Mouse (Mus musculus) neural tube, embryonic 11.5 days (tissue): ENCODE measurements at regions not wholly inside any gene's neighbourhood (a gene's known extent, or its start where the extent isn't known, plus 50 kb on each side); places are given as distances from the start of the nearest gene placed in this dataset.
"Not testable (repeated sequence)": the region's sequence is repeated elsewhere in the genome, so short reads cannot be mapped to it uniquely, and the experiment has no call there.

Experiments
- ATAC-seq: fragments of 200-750 bp; cut with Nextera tagmentation; 2 replicates; pipeline ENCODE4 v1.8.0; 2017; ENCODE audit warnings: moderate number of reproducible peaks, mild to moderate bottlenecking, moderate TSS enrichment, moderate library complexity; ENCODE audit not compliant: insufficient read depth, low FRiP score, low TSS enrichment
- DNase-seq: peaks from one replicate; pipeline ENCODE4 v3.0.0-alpha.2; 2015; ENCODE audit warnings: low spot score
- H3K27ac ChIP-seq: fragments of 300-500 bp; sonication (generic); 2 replicates; pipeline ENCODE4 v1.5.1; 2014; ENCODE audit warnings: low read depth, mild to moderate bottlenecking, low read length
- H3K27me3 ChIP-seq: fragments of 300-500 bp; sonication (generic); 2 replicates; pipeline ENCODE4 v1.6.1; 2014; ENCODE audit warnings: mild to moderate bottlenecking, low read length, mixed read lengths; ENCODE audit not compliant: control insufficient read depth, insufficient read depth
- H3K36me3 ChIP-seq: fragments of 300-500 bp; sonication (generic); 2 replicates; pipeline ENCODE4 v1.6.1; 2014; ENCODE audit warnings: mild to moderate bottlenecking, low read length, moderate library complexity, mixed read lengths; ENCODE audit not compliant: control insufficient read depth, insufficient read depth
- H3K4me1 ChIP-seq: fragments of 300-500 bp; sonication (generic); 2 replicates; pipeline ENCODE4 v1.6.1; 2014; ENCODE audit warnings: low read length, mixed read lengths; ENCODE audit not compliant: control insufficient read depth, insufficient read depth
- H3K4me2 ChIP-seq: fragments of 300-500 bp; sonication (generic); 2 replicates; pipeline ENCODE4 v1.6.1; 2014; ENCODE audit warnings: low read depth, mild to moderate bottlenecking, moderate library complexity
- H3K4me3 ChIP-seq: fragments of 300-500 bp; sonication (generic); 2 replicates; pipeline ENCODE4 v1.5.1; 2014; ENCODE audit warnings: low read depth, low read length
- H3K9ac ChIP-seq: fragments of 300-500 bp; sonication (generic); 2 replicates; pipeline ENCODE4 v1.6.1; 2014; ENCODE audit warnings: mild to moderate bottlenecking, low read length
- H3K9me3 ChIP-seq: fragments of 300-500 bp; sonication (generic); 2 replicates; pipeline ENCODE4 v1.6.1; 2016; ENCODE audit warnings: low read length; ENCODE audit not compliant: control insufficient read depth
- WGBS: fragments of 180-500 bp; shearing (Covaris S2); extraction: QIAGEN DNeasy Blood & Tissue Kit; methylation state at CpG from one replicate; pipeline ENCODE4 v1.1.7; 2014; 5-methylcytosine and 5-hydroxymethylcytosine counted together

GRCm38 (mm10) chr2:179176835-179177530 lies 265.2 kb upstream of the Cdh4 start:
- not testable (repeated sequence) for ATAC-seq, H3K27ac ChIP-seq, H3K4me3 ChIP-seq, H3K4me1 ChIP-seq, H3K9me3 ChIP-seq, H3K36me3 ChIP-seq, H3K27me3 ChIP-seq, H3K9ac ChIP-seq
- peak overlapping the region; percentile 28 for H3K4me2 ChIP-seq
- 4% methylated on average over 25 of the region's 35 CpGs for WGBS
- peak; percentile 19 for DNase-seq

DNA sequence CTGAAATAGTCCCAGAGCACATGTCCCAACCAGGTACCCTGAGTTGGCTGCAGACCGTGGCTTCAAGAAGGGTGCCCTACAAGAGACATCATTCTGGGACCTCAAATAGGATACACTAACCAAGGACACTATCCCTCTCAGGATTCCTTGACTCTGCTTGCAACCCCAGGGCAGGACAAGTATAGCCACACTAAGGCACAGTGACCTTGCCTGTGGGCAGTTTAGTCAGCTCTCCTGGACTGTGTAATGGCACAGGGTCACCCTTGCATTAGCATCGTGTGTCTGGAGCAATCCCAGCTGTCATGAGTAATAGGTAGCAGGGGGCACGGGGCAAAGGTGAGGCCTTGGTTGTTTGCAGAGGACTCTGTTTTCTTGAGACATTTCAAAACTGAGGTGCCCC lies 260.9 kb upstream of the Cdh4 start:
- Histone ChIP-seq H3K27ac (no peak overlapping the region), H3K4me1 (no peaks in the 10 kb centered on the region), H3K36me3 (no peaks in the 10 kb centered on the region), H3K4me2 (no peak overlapping the region), H3K27me3 (0 out of 2 replicates have a peak, but pooled peaks cover 2% of the 10 kb centered on the region), H3K4me3 (no peak overlapping the region), H3K9me3 (no peaks in the 10 kb centered on the region), H3K9ac (no peak overlapping the region)
- no peak for DNase-seq
- WGBS: 72% methylated on average over 3 of the region's 3 CpGs
- no peak for ATAC-seq

- 93% methylated on average over 4 of the region's 4 CpGs for WGBS
- no peaks in the 10 kb centered on the region for H3K27me3 ChIP-seq
- H3K9me3 ChIP-seq: no peaks in the 10 kb centered on the region
- no peak overlapping the region for H3K4me2 ChIP-seq
- H3K9ac ChIP-seq: no peak overlapping the region
- DNase-seq (no peak), ATAC-seq (no peak)
- H3K27ac ChIP-seq: no peak overlapping the region
- no peaks in the 10 kb centered on the region for H3K36me3 ChIP-seq
- H3K4me3 ChIP-seq: no peak overlapping the region
- no peaks in the 10 kb centered on the region for H3K4me1 ChIP-seq
Observed at GRCm38 (mm10) chr2:179182123-179182522, 260.1 kb upstream of the Cdh4 start.

DNA sequence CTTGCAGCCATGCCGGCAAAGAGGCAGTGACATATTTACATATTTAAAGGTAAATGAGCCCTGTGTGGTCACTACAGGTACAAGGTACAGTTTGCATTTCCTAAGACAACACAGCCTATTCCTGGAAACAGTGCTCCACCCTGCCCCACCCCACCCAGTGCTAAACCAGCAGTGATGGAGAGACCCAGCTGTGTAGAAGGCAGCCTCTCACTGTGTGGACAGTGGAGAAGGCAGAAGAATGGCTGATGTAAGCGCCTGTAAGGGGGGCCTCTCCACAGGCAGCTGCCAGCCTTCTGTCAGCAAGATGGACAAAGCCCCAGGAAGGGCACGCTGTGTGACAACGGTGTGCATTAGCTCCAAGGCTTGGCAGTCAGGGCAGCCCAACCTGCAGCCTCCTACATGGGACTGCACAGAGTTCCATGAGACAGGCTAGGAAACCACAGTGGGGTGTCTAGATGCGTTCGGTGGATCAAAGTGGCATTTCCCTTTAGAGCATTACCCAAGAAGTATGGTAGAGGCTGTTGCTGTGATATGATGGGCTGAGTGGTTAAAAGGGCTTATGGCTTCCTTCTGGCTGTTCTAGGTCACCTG lies 249.2 kb upstream of the Cdh4 start:
- peak; percentile 35; the same call in 1 of the 2 replicates for ATAC-seq
- H3K27ac ChIP-seq: no peak overlapping the region
- WGBS: 72% methylated on average over 6 of the region's 6 CpGs
- peaks cover 2% of the 10 kb centered on the region; the same call in 1 of the 2 replicates for H3K4me1 ChIP-seq
- no peak overlapping the region for H3K4me3 ChIP-seq
- no peaks in the 10 kb centered on the region for H3K36me3 ChIP-seq
- H3K9me3 ChIP-seq: no peaks in the 10 kb centered on the region
- peak; percentile 18 for DNase-seq
- no peaks in the 10 kb centered on the region for H3K27me3 ChIP-seq
- no peak overlapping the region for H3K9ac ChIP-seq
- H3K4me2 ChIP-seq: no peak overlapping the region

DNA sequence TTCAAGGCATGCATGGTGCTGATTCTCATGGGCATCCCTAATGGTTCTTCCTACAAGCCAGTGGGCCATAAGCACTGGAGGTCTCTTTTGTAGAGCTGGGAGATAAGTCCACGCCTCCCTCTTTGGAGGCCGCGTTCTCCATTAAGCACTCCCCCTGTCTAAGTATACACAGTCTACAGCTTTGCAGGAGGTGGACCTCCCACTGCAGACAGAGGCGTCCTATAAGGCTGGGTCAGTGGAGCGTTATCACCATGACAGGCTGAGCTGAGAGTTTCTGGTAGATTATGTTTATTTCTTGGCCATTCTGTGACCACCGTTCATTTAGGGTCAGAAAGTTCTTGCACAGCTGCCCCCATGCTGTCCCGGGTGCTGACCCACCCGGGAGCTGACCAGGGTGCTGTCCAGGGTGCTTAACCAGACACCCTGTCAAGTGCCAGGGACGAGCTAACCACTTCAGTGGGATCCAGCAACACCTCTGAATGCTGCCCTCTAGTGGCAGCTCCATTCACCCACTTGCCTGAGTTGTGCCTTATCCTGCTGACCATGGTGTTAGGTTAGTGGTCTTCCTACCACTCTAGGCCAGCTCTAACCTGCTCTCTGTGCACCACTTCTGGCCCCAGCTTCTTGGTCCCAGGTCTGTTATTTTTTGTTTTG lies 248.6 kb upstream of the Cdh4 start:
- WGBS: 42% methylated on average over 9 of the region's 9 CpGs
- no peak overlapping the region for H3K4me2 ChIP-seq
- no peaks in the 10 kb centered on the region for H3K27me3 ChIP-seq
- H3K27ac ChIP-seq: no peak overlapping the region
- peak; percentile 82 for DNase-seq
- H3K9me3 ChIP-seq: no peaks in the 10 kb centered on the region
- no peak overlapping the region for H3K9ac ChIP-seq
- H3K4me3 ChIP-seq: no peak overlapping the region
- ATAC-seq: no peak
- peaks cover 2% of the 10 kb centered on the region; the same call in 1 of the 2 replicates for H3K4me1 ChIP-seq
- no peaks in the 10 kb centered on the region for H3K36me3 ChIP-seq

DNA sequence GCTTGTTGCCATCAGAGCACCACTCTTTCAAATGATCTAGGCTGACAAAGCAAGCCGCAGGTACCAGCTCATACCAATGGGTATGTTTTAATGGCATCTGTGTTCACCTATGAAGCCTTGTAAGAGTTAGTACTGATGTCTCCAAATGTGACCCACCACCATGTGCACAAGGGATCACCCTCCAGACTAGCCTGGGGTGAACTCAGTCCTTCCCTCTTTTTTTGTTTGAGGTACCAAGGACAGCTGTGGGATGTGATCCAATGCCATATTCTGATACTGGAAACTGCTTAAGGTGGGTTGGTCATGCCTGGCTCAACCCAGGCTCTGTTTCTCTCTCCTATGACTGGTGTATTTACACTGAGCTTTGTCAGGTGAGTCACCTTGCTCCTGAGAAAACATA lies 244.8 kb upstream of the Cdh4 start:
- H3K9ac ChIP-seq: no peak overlapping the region
- no peak overlapping the region for H3K4me2 ChIP-seq
- no peaks in the 10 kb centered on the region for H3K36me3 ChIP-seq
- no peak for DNase-seq
- no peak overlapping the region for H3K4me3 ChIP-seq
- 88% methylated on average over 1 of the region's 1 CpGs for whole genome bisulfite sequencing
- H3K4me1 ChIP-seq: peaks cover 2% of the 10 kb centered on the region; the same call in 1 of the 2 replicates
- no peaks in the 10 kb centered on the region for H3K27me3 ChIP-seq
- ATAC-seq: no peak
- H3K9me3 ChIP-seq: no peaks in the 10 kb centered on the region
- H3K27ac ChIP-seq: no peak overlapping the region

DNA sequence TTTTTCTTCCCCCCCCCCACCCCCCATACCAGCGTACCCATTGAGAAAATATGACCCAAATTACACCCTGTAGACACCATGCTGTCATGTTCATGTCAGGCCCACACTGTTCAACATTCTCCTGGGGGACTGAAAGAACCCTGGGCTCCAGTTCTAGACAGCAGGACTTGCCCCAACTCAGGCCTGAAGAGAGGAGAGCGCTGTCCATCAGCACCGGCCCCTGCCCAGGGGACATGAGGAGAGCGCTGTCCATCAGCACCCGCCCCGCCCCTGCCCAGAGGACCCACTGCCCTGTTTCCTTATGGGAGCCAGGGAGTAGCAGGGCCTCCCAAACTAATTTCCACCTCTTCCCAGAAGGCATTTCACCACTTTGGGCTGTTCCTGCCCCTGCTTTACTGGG lies 241.7 kb upstream of the Cdh4 start:
- H3K9ac ChIP-seq: no peak overlapping the region
- H3K4me2 ChIP-seq: no peak overlapping the region
- no peak overlapping the region for H3K4me3 ChIP-seq
- no peak overlapping the region for H3K27ac ChIP-seq
- H3K36me3 ChIP-seq: no peaks in the 10 kb centered on the region
- 13% methylated on average over 6 of the region's 6 CpGs for WGBS
- DNase-seq (peak; percentile 70), ATAC-seq (no peak)
- H3K27me3 ChIP-seq: no peaks in the 10 kb centered on the region
- H3K9me3 ChIP-seq: no peaks in the 10 kb centered on the region
- no peaks in the 10 kb centered on the region for H3K4me1 ChIP-seq

GRCm38 (mm10) chr2:179210164-179210805 lies 231.9 kb upstream of the Cdh4 start:
- Histone ChIP-seq H3K9me3 (no peaks in the 10 kb centered on the region), H3K4me3 (no peak overlapping the region), H3K4me2 (no peak overlapping the region), H3K27ac (no peak overlapping the region), H3K36me3 (no peaks in the 10 kb centered on the region), H3K27me3 (no peaks in the 10 kb centered on the region), H3K9ac (no peak overlapping the region), H3K4me1 (no peaks in the 10 kb centered on the region)
- no peak for DNase-seq
- 81% methylated on average over 10 of the region's 10 CpGs for WGBS
- no peak for ATAC-seq
